Mouse (Mus musculus): ENCODE results near the gene Pdzd8. TPM values are rescaled to one million over a fixed set of nuclear protein-coding genes. Genes with fewer than 3 reads are reported as not detected.

Pdzd8 gene
- polyA plus RNA-seq, 1 experiment from 2014 or later = 10.4 TPM

GRCm38 (mm10) chr19:59350273-59350903 lies 4.8 kb upstream of the Pdzd8 start:
- 88% methylated on average over 7 of the region's 7 CpGs for WGBS
- ATAC-seq (ENCODE audit: low FRiP score) = no peak
- H3K4me1 ChIP-seq (replicated peaks) = peaks cover 7% of the 10 kb centered on the region
- H3K4me2 ChIP-seq = no peak overlapping the region
- no peak overlapping the region for H3K4me3 ChIP-seq
- H3K9ac ChIP-seq = no peak overlapping the region
- H3K36me3 ChIP-seq = no peaks in the 10 kb centered on the region
- H3K9me3 ChIP-seq = no peaks in the 10 kb centered on the region
- H3K27ac ChIP-seq = no peak overlapping the region
- no peaks in the 10 kb centered on the region for H3K27me3 ChIP-seq

GRCm38 (mm10) chr19:59349329-59349960 lies 3.9 kb upstream of the Pdzd8 start:
- no peak for ATAC-seq (ENCODE audit: low FRiP score)
- no peaks in the 10 kb centered on the region for H3K9me3 ChIP-seq
- H3K4me1 ChIP-seq (replicated peaks) = peaks cover 12% of the 10 kb centered on the region
- no peak overlapping the region for H3K4me3 ChIP-seq
- no peaks in the 10 kb centered on the region for H3K36me3 ChIP-seq
- H3K27me3 ChIP-seq = no peaks in the 10 kb centered on the region
- no peak overlapping the region for H3K27ac ChIP-seq
- WGBS = 91% methylated on average over 6 of the region's 6 CpGs
- no peak overlapping the region for H3K9ac ChIP-seq
- no peak overlapping the region for H3K4me2 ChIP-seq

GRCm38 (mm10) chr19:59346325-59346724 lies 745 bp upstream of the Pdzd8 start:
- WGBS = 2% methylated on average over 11 of the region's 11 CpGs
- Histone ChIP-seq H3K4me2 (peak overlapping the region; percentile 100), H3K9ac (peak overlapping the region; percentile 95), H3K9me3 (no peaks in the 10 kb centered on the region), H3K36me3 (no peaks in the 10 kb centered on the region), H3K27ac (peak overlapping the region; percentile 96), H3K4me1 (replicated peaks) (peaks cover 38% of the 10 kb centered on the region), H3K27me3 (no peaks in the 10 kb centered on the region), H3K4me3 (peak overlapping the region; percentile 92)
- peak; percentile 18; the same call in 1 of the 2 replicates for ATAC-seq (ENCODE audit: low FRiP score)

GRCm38 (mm10) chr19:59345081-59345657 lies 411 bp downstream of the Pdzd8 start:
- Histone ChIP-seq H3K9me3 (no peaks in the 10 kb centered on the region), H3K27ac (peak overlapping the region; percentile 96), H3K4me3 (peak overlapping the region; percentile 92), H3K4me1 (replicated peaks) (peaks cover 42% of the 10 kb centered on the region), H3K9ac (peak overlapping the region; percentile 95), H3K4me2 (peak overlapping the region; percentile 100), H3K27me3 (no peaks in the 10 kb centered on the region), H3K36me3 (no peaks in the 10 kb centered on the region)
- peak; percentile 70 for ATAC-seq (ENCODE audit: low FRiP score)
- 1% methylated on average over 40 of the region's 70 CpGs for WGBS

DNA sequence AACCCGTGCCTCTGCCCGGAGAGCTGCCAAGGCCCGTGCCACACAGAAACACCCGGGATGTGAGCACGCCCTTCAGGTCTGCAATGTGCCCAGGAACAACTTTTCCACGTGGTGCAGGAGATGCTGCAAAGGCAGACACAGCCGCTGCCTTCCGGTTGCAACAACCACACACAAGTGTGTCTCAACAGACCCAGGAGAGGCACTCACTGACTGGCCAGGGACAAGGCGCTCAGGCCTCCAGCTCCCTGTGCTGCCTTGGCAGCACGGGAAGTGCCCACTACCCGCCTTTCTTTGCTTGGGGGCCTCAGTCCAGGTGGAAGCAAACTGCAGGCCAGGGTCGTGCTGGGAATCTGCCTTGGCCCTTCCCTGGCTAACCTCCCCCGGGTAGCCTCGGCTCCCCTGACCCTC lies 1.3 kb downstream of the Pdzd8 start:
- Histone ChIP-seq H3K27me3 (no peaks in the 10 kb centered on the region), H3K36me3 (no peaks in the 10 kb centered on the region), H3K9ac (peak overlapping the region; percentile 95), H3K27ac (no peak overlapping the region), H3K4me2 (peak overlapping the region; percentile 100), H3K4me1 (replicated peaks) (peaks cover 42% of the 10 kb centered on the region), H3K9me3 (no peaks in the 10 kb centered on the region), H3K4me3 (peak overlapping the region; percentile 92)
- ATAC-seq (ENCODE audit: low FRiP score) = no peak
- WGBS = under 1% methylated on average over 14 of the region's 14 CpGs

DNA sequence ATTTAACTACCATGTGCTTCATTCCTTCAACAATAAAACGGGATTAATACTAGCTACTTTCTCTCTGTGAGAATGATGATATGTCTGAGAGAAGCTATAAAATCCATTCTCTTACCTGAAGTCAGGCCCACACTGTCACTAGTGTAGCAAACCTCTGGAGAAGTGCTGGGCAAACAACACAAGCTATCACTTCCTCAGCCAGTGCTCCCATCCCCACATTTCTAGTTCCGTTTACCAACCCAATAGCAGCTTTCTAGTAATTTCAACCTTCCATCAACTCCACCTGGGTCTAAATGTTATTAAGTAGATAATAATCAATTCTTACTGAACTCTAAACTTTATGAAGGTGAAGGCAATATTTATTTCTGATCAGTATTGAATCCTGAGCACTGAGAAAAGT lies 2.6 kb downstream of the Pdzd8 start:
- 41% methylated on average over 2 of the region's 2 CpGs for WGBS
- ATAC-seq (ENCODE audit: low FRiP score) = no peak
- 0 out of 2 replicates have a peak overlapping the region, but pooled peaks have one; percentile 19 for H3K9ac ChIP-seq

DNA sequence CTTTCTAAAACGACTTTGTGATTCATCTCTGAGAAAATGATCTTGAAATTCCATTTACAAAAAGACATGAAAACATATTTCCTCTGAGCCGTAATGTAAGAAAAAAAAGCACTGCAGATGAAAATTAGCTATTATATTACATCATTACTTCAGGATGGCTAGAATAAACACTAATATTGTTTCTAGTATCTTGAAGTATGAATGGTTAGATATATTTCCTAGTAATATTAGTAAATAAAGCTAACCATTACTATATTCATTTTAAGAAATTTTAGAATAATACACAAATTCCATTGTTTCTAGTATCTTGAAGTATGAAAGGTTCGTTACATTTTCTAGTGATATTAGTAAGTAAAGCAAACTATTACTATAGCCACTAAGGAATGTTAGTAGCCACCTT lies 5.7 kb downstream of the Pdzd8 start:
- Histone ChIP-seq H3K27me3 (no peaks in the 10 kb centered on the region), H3K27ac (no peak overlapping the region), H3K4me1 (replicated peaks) (peaks cover 34% of the 10 kb centered on the region), H3K9ac (no peak overlapping the region), H3K4me2 (no peak overlapping the region), H3K9me3 (no peaks in the 10 kb centered on the region), H3K36me3 (no peaks in the 10 kb centered on the region), H3K4me3 (no peak overlapping the region)
- no peak for ATAC-seq (ENCODE audit: low FRiP score)
- WGBS = 89% methylated on average over 3 of the region's 3 CpGs

More for the DNA sequence above, 2.6 kb downstream of the Pdzd8 start:
- Histone ChIP-seq H3K4me1 (replicated peaks) (peaks cover 42% of the 10 kb centered on the region), H3K4me2 (peak overlapping the region; percentile 100), H3K4me3 (peak overlapping the region; percentile 92), H3K36me3 (no peaks in the 10 kb centered on the region), H3K27me3 (no peaks in the 10 kb centered on the region), H3K9me3 (no peaks in the 10 kb centered on the region), H3K27ac (no peak overlapping the region)

DNA sequence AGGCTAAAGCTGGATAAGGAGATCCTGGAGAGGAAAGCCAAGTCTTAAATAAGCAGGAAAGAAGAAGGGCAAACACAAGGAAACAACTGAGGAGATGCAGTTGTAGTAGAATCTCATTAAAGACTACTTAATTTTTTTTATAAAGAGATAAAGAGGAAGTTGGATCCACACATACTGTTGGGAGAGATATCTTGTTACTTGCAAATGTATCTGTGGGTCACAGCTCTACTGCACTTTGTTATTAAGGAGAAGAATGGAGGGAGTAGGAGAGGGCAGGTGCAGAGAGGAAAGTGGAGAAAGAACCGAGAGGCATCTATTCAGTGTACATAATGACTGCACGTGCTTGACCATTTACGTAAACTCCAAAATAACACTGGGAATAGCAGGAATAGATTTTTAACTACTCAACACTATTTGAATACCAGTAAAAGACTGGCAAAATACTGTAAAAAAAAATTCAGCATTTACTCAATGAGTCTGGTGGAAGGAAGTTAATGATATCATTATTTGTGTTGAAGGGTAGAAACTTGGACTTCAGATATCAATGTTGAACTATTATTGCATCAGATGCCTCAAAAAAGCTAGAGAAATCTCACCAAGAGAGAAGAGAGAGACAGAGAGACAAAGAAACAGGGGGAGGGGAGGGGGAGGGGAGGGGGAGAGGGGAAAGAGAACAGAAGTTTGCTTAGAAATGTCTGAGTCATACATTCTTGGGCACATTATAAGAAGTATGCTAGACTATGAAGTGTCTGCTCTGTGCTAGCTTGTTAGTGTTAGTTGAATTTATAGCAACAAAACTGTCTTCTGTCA lies 7.5 kb downstream of the Pdzd8 start:
- no peak for ATAC-seq (ENCODE audit: low FRiP score)

GRCm38 (mm10) chr19:59336655-59337054 lies 8.9 kb downstream of the Pdzd8 start:
- H3K4me3 ChIP-seq = no peak overlapping the region
- H3K27ac ChIP-seq = no peak overlapping the region
- no peaks in the 10 kb centered on the region for H3K9me3 ChIP-seq
- peaks cover 7% of the 10 kb centered on the region for H3K4me1 ChIP-seq (replicated peaks)
- no peak overlapping the region for H3K4me2 ChIP-seq
- no peaks in the 10 kb centered on the region for H3K36me3 ChIP-seq
- WGBS = 98% methylated on average over 1 of the region's 1 CpGs
- ATAC-seq (ENCODE audit: low FRiP score) = no peak
- no peak overlapping the region for H3K9ac ChIP-seq
- no peaks in the 10 kb centered on the region for H3K27me3 ChIP-seq

More for the DNA sequence above, 7.5 kb downstream of the Pdzd8 start:
- 82% methylated on average over 3 of the region's 3 CpGs for WGBS
- Histone ChIP-seq H3K4me3 (no peak overlapping the region), H3K4me2 (no peak overlapping the region), H3K9me3 (no peaks in the 10 kb centered on the region), H3K9ac (no peak overlapping the region), H3K27me3 (no peaks in the 10 kb centered on the region), H3K27ac (no peak overlapping the region), H3K4me1 (replicated peaks) (peaks cover 16% of the 10 kb centered on the region), H3K36me3 (no peaks in the 10 kb centered on the region)

GRCm38 (mm10) chr19:59330816-59331225 lies 14.8 kb downstream of the Pdzd8 start:
- Histone ChIP-seq H3K27me3 (no peaks in the 10 kb centered on the region), H3K9ac (no peak overlapping the region), H3K4me2 (no peak overlapping the region), H3K4me3 (no peak overlapping the region), H3K4me1 (replicated peaks) (no peaks in the 10 kb centered on the region), H3K36me3 (no peaks in the 10 kb centered on the region), H3K9me3 (no peaks in the 10 kb centered on the region), H3K27ac (no peak overlapping the region)
- no peak for ATAC-seq (ENCODE audit: low FRiP score)

- Histone ChIP-seq H3K4me3 (no peak within 1 kb of the TSS), H3K36me3 (0 out of 2 replicates have a peak, but pooled peaks cover 3% of the 10 kb centered on the region), H3K27me3 (no peaks in the 10 kb centered on the region), H3K27ac (no peak within 1 kb of the TSS), H3K9me3 (no peaks in the 10 kb centered on the region), H3K4me2 (no peak within 1 kb of the TSS), H3K4me1 (replicated peaks) (no peaks in the 10 kb centered on the region), H3K9ac (no peak within 1 kb of the TSS)
- 97% methylated on average over 12 of the region's 14 CpGs for WGBS
- ATAC-seq (ENCODE audit: low FRiP score) = no peak
Observed at GRCm38 (mm10) chr19:59321990-59322389, 23.6 kb downstream of the Pdzd8 start, which contains the start of gene Rps12-ps3. Rps12-ps3 (plus strand) TSS chr19:59322290.

- Histone ChIP-seq H3K27me3 (no peaks in the 10 kb centered on the region), H3K4me2 (no peak overlapping the region), H3K9ac (no peak overlapping the region), H3K36me3 (0 out of 2 replicates have a peak, but pooled peaks cover 3% of the 10 kb centered on the region), H3K27ac (no peak overlapping the region), H3K4me3 (no peak overlapping the region), H3K4me1 (replicated peaks) (no peaks in the 10 kb centered on the region), H3K9me3 (no peaks in the 10 kb centered on the region)
- no peak for ATAC-seq (ENCODE audit: low FRiP score)
Observed at GRCm38 (mm10) chr19:59316571-59316970, 29.0 kb downstream of the Pdzd8 start.
